Mouse (Mus musculus): ENCODE results near the gene Spred2. TPM values are rescaled to one million over a fixed set of nuclear protein-coding genes. Genes with fewer than 3 reads are reported as not detected.
A peak's percentile ranks its signal among the peaks of the same experiment; 100 is the strongest.

Gene Spred2
- total RNA-seq, 2 experiments from 2014 or later: 84.3 to 85.1 TPM

DNA sequence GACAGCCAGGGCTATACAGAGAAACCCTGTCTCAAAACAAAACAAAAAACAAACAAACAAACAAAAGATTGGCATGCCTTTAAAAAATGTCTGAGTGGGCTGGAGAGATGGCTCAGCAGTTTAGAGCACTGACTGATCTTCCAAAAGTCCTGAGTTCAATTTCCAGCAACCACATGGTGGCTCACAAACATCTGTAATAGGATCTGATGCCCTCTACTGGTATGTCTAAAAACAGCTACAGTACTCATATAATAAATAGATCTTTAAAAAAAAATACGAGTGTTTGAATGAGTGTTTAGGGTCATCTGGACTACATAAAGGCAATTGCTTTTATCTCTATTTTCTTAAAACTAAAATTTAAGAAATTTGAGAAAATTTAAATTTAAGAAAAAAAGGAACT, 143.3 kb downstream of the Spred2 start:
- no peak for DNase-seq (ENCODE audit: low spot score in 2 of 2)
- intact Hi-C loops (cut with DNase I): loop anchor here (5.0 kb wide), 1 partner anchor 145 kb away; the partner anchor contains the start of gene Spred2

DNA sequence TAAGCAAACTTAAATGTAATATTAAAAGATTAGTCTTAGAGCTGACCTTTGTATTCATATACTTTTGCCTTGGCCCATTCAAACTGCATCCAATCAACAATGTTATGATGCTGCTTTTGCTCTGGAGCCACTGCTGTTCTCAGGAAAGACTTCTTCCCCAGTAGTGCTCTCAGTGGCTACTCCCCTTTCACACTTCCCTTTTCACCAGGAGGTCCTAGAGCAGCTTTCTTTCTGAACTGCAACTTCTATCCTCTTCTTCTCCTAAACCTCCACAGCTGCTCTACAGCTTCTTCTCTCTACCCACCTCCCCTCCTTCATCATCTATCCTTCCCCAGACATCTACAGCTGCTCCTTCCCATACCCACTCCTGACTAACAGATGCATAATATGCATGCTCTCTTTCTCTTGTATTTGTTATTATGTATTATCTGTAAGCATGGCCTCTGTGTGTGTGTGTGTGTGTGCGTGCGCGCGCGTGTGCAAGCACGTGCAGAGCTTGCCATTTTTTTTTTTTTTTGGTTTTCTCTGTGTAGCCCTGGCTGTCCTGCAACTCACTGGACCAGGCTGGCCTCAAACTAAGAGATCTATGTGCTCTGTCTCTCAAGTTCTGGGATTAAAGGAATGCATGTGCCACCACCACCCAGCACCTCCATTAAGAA, 144.3 kb downstream of the Spred2 start:
- intact Hi-C loops (cut with DNase I): loop anchor here (5.0 kb wide), 1 partner anchor 146 kb away; the partner anchor contains the start of gene Spred2
- no peak for DNase-seq (ENCODE audit: low spot score in 2 of 2)

DNA sequence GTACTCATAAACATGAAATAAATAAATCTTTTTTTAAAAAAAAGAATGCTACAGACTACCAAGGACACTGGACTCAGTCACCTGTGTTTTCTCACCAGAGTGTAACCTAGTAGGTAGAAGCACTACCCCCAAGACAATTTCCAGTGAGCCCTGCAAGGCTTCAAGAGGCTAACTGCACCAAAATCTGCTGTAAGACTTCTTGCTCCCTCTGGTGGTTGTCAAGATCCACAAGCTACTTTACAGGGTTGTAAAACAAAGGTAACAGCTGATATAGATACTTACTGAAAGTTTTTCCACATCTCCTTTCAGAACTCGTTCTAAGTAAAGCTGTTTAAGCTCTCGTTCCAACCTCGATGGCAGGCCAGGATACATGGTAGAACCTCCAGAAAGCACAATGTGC, 148.0 kb downstream of the Spred2 start:
- peak; percentile 51 to 72 for DNase-seq (ENCODE audit: low spot score in 2 of 2)
- intact Hi-C loops (cut with DNase I): loop anchor here (2.0 kb wide), 1 partner anchor 241 kb away; no protein-coding TSS in a partner anchor

DNA sequence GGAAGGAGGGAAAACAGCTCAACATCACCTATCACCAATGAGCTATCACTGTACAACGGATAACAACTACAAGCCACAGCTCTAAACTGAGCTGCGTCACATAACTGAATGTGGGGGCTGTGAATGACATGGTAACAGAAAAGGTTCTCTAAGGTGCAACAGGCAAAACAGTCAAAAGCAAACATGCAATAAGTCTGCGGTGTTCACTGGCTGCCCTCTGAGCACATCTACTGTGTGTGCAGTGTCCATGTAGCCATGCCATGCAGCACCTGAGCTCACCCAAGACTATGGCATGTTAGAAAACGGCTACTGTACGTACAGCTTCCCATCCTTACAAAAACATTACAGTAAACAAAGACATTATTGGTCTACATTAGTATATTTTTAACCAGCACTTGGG, 148.7 kb downstream of the Spred2 start:
- DNase-seq (ENCODE audit: low spot score in 2 of 2): no peak
- intact Hi-C loops (cut with DNase I): loop anchor here (2.0 kb wide), 1 partner anchor 242 kb away; no protein-coding TSS in a partner anchor

Other genes with a start within 250 kb of the Spred2 start
- gene Actr2, start 188.5 kb downstream of the Spred2 start, total RNA-seq (2021): 100 to 1,000 TPM; 293 to 298 TPM